Mouse (Mus musculus): ENCODE data around the gene Bcas3.

Gene Bcas3

DNA sequence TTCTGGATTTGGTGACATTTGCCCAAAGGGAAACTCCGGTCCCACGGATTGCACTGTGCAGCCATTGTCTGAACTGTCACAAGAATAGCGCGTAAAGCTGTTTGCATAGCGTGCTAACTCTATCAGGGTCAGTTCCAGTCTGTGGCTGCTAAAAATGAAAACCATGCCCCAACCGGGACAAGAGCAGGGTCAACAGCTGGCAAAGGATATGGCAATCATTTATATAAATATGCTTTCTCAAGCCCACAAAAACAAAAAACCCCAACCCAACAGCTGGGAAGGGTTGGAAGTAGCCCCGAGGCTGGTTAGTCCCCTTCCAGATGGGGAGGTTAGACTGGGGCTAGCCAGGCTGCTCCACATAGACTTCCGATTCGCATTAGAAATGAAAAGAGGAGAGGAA lies 314.8 kb downstream of the Bcas3 start:
- DNase-seq (ENCODE audit: low spot score in 2 of 2): no peak

DNA sequence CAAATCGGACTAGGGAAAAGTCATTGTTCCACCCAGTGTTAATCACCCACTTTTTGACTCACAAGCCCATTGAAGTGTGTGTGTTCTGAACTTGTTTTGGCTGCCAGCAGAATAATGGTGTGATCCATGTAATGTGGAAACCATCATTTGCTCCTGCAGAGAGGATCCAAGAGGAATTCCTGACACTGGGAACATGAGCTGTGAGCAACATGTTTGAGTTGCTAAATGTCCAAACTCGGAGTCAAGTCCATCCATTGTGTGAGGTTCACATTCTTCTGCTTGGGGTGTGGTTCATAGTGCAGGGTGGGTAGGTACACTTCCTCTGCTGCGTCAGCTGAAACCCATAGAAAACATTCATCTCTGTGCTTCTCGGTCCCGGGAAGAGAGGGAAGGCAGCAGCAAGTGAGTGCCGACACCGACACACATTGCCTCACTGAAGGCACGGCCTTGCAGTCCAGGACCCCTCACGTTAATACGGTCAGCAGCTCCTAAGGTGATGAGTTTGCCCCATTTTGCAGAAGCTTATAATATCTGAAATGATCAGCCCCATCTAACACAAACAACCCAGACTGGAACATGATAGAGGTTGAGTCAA lies 320.0 kb downstream of the Bcas3 start:
- no peak for DNase-seq (ENCODE audit: low spot score in 2 of 2)

DNA sequence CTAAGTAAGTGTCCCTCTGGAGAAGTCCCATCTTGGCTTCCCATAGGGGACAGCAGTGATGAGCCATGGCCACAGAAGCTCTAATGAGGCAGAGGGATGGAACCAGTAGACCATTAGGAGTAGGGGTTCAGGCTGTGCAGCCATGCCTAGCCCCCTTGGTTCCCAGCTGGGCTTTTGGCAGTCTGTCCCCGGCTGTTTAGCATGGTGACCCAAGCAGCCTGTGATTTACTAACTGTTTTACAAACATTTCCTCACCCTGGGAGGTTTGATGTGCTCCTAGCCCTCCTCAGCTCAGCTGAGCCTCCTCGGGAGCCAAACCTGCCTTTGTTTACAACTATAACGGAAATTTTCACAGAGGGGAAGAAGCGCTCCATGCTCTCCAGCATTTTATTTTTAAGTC lies 322.3 kb downstream of the Bcas3 start:
- no peak for DNase-seq (ENCODE audit: low spot score in 2 of 2)

DNA sequence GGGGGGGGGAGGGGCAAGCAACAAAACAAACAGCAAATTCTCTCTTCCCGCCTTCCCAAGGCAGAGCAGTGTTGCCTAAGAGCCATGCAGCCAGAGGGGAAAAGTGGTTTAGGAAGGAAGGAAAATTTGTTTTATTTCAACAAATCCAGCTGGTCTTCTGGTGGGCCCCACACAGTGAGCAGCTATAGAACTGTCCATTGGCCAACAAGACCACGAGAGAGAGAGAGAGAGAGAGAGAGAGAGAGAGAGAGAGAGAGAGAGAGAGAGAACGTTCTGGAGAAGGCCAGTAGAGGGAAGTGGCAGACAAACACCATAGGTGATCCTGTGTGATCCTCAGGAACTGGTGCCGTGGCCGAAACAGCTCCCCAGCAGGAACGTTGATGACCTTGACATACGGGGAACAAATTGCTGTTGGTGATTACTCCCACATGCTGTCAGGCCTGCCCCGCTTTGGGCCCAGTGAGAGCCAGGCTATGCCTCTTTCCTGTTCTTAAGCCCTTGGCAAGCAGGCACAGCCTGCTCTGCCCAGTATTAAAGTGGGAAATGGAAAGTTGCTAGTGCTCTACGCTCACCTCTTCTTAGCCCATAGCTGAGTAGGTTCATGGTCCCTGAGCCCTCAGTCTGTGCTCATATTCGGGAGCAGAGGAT lies 323.5 kb downstream of the Bcas3 start:
- no peak for DNase-seq (ENCODE audit: low spot score in 2 of 2)

DNA sequence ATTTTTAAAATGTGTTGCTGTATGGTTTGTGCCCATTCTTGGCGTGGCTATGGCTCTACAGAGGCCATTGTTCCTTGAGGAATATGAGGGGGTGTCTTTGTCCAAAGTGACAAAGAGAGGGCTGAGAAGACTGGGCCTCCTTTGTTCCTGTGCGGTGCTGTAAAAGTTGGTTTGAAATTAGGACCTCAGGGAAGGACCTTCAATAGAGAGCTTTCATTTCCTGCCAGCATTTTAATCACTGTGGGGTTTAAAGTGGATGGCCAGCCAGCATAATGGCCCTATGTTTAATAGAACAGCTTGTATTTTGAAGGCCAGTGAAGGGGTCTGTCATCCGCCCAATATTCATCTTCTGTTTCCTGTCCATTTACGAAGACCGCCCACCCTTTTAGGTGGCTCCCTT lies 325.7 kb downstream of the Bcas3 start:
- DNase-seq (ENCODE audit: low spot score in 2 of 2): no peak

DNA sequence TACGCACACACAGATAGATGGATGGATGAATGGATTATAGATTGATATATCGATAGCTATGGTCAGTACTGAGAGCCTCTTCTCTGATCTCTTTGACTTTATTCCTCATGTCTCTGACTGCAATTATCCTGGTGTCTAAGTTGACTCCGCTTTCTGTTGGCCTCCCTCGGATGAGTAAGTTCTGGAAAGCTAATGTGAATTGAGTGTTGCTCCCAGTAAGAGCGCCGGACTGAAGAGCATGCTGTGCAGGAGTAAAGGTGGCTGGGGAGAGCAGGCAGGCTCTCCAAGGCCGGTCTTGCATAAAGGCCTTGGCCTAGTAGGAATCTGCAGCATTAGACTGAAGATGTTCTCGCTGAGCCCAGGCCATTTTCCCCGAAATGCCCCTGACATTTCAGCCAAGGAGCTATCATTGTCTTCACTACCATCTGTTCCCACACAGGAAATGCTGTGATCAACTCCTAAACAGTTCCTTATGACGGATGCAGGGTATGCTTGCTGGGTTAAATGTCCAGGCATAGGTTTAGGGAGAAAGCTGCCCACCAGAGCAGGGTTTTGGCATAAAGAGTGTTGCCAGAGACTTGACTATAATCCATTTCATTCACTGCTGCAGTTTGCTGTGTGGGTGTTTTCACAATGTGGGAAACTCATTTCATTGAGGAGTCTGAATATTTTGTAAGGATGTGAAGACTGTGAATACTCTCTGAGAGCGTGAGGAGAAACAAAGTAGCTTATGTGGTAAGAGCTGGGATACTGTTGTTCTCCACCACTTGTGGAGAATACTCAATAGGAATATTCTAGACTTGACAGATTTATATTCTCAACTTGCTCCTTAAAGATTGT lies 328.8 kb downstream of the Bcas3 start:
- DNase-seq (ENCODE audit: low spot score in 2 of 2): no peak

DNA sequence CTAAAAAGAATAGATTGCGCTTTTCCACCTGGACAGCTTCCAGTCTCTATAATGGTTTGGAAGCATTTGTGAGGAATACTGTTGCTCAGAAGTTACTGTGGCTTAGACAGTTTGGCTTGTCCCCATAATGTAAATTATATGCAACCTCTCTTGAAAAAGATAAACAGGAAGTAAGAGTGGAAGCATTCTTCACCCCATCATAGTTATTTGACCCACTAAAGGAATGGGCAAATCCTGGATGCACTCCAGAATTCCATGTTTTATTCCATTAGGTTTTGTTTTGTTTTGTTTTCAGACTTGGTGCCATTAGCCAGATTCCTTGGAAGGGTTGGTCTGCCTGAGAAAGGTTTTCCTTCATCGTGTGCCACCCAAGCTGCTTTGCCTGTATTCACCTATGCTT lies 332.0 kb downstream of the Bcas3 start:
- no peak for DNase-seq (ENCODE audit: low spot score in 2 of 2)

DNA sequence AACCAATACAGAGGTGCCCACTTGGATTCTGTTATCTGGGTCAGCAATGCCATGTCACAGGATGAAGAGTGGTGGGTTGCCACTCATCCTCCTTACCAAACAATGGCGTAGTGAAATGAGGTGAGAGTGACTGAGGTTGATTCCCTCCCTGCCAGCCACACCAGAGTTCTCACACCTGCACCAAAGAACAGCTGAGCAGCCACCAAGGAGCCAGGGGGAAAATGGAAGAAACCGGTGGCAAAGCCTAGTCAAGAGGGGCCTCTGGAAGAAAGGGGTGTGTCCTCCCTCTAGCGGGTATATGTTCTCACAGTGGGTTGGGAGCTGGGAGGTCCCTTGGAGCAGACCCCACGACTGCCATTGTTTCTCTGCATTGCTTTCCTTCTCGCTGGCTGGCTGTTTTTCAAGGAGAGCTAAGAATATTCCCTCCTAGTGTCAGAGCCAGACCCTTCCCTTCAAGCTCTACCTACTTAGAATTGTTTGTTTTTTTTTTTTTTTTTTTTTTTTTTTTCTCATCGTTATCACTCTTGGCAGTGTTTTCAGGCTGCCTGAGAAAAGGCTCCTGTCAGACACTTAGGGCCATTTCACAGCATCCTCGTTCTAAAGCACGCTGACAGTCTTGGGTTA lies 335.0 kb downstream of the Bcas3 start:
- DNase-seq (ENCODE audit: low spot score in 2 of 2): no peak

DNA sequence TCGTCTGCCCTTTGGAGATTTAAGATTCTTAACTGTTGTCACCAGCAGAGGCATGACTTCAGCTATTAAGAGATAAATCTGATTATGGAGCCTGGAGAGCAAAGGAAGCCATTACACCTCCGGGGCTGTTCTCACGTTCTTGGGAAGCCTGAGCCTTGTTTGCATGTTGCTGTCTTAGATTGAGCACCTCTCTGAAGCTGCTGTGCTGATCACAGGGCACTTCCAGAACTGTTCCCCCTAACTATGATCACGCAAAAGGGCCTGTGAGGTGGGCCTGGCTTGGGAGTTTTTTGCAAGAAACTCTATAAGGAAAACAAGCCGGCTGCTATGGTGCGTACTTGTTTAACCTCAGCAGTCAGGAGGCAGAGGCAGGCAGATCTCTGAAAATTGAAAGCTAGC lies 335.5 kb downstream of the Bcas3 start:
- no peak for DNase-seq (ENCODE audit: low spot score in 2 of 2)

DNA sequence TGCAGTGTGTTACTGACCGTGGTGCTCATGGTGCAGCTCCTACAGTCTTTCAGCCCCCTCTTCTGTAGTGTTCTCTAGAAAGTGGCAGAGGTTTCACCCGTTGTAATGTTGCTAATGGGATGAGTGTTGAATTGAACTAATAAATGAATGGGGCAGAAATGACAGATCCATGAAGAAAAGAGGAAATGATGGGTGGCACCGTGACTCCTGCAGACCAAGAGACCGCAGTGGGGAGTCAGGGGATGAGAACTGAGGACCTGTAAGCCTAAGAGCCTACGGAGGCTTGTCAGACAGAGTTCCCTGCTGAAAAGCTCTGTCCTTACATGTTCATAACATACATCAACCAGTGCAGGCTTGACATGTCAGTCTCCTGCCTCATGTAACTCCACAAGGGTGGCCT lies 336.3 kb downstream of the Bcas3 start:
- no peak for DNase-seq (ENCODE audit: low spot score in 2 of 2)

DNA sequence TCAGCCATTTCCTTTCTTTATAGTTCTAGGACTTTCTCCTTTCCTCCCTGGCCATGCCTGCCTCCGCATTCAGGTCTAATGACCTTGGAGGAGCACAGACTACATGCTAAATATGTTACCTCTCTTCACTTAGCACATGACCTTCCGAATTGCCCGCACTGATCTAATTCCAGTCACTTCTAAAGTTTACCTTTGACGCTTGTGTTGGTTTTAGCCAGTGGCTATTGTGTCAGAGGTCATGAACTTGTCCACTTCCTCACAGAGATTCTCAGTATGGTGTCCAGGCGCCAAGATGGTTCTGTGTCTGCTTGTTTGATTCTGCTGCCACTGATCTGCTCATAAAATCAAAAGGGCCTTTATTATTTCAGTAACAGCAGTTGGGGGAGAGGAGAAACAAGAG lies 338.3 kb downstream of the Bcas3 start:
- DNase-seq (ENCODE audit: low spot score in 2 of 2): no peak

DNA sequence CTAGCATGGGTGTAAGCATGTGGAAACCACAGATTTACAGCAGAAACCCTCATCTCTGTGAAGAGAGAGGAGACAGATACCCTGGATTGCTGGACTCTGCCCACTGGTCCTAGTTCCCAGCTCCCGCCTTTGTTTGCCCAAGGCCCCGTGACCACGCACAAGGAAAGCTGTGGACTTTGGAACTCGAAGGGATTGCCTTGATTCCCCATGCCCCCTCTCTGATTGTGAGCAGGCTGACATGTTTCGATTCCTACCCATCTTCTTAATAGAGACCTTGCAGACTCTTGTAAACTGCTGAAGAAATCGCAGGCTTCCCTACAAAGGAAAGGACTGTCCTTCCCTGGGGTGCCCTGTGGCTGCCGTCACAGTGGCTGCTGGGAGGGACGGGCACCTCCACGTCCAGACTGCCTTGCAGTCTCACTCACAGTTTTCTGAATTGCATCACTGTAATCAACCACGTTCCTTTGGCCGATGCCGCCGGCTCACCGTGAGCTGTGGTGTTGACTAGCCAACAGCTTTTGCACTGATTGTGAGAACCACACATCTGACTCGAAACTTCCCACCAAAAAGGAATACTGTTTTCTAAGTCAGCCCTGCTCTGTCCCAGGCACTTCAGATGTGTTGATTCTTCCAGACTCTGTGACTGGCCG lies 342.8 kb downstream of the Bcas3 start:
- no peak for DNase-seq (ENCODE audit: low spot score in 2 of 2)

DNA sequence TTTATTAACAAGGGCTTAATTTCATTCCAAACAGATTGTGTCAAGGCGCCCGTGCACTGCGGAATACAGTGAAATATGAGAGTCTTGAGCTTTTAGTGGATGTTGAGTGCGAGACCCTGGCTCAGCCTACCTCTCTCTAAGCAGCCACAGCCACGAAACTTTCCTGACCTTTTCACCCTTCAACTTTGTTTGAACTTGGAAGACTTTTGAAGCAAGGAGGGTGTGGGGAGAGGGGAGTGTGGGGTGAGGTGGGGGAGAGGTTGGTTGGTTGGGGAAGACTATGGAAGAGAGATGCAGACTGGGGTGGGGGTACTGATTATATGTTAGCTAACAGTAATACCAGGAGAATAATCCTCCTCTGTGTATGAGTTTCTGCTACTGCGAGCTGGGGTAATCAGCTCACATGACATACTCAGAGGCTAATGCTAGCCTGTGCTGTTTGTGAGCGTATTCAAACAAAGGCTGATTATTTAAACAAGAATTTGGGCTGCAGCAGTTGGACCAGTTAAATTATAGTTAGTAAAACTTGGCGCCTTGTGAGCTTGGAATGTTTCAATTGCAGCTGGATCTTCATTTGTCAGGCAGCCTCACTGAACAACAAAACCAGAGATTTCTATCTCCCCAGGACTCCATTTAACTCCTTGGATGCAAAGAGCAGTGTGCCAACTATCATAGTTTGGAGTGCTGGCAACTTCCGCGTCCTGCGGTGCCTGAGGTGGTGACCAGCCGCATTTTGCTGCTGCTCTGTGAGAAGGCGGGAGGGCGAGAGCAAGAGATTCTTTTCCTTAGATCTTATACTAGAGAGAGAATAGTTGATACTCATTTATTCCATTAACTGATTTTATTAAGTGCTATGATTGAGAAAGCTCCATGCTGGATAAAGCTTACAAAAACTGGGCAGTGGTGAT lies 343.8 kb downstream of the Bcas3 start:
- no peak for DNase-seq (ENCODE audit: low spot score in 2 of 2)

DNA sequence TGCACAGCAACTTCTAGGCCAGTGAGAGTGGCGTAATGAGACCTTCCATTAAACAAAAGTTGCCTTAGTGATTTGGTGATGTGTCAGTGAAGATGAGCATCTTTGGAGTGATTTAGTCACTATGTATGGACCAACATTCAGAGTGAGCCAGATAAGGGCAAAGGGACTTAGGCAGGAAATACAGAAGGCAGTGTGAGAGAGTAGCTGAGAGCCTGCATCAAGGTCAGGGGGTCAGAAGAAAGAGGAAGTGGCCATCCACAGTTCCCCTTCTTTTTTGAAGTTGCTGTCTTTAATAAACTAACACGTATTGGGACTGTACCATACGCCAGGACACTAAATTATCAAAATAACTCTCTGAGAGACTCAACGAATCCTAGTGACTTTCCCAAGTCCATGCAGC lies 344.5 kb downstream of the Bcas3 start:
- DNase-seq (ENCODE audit: low spot score in 2 of 2): no peak

DNA sequence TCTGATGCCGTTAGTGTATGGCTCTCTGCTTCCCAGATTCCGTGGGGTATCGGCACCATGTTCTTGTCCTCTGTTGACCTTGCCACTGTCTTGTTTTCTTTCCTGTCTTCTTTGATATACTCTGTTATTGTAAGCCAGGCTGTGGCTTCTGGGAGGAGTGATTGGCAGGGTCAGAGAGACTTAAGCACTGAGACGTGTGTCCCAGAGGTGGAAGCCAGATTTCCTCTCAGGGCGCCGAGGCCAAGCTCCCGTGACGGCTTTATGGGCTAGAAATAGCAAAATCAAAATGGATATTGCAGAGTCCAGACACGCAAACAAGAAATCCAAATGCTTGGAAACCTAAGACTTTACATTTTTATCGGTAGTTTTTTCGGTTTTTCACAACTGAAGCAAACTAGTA lies 345.3 kb downstream of the Bcas3 start:
- no peak for DNase-seq (ENCODE audit: low spot score in 2 of 2)

DNA sequence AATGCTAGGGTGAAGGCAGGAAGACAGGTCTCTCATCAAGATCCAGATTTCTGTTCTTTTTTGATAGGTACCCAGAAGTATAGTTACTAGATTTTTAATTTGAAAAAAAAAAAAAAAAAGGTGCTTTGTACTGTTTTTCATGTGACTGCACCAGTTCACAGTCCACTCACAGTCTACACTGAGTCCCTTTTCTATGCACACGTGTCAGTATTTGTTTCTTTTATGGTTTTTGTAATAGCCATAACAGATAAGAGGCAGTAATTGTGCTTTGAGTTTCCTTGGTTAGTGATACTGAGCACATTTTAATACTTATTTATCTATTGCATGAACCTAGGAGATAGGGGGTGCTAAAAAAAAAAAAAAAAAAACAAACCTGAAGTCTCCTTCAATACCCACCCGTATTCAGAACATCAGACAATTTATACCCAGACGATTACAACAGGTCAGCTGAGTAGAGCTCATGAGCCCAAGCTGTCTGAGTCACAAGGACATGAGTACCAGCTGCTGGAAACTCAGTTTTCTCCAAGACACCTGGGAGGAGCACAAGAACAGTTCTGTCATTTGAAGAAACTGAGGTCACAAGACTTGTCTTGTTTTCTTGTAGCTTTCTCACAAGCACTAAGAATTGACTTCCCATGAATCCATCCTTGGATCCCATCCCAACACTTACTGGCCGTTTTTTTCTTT lies 351.2 kb downstream of the Bcas3 start:
- no peak for DNase-seq (ENCODE audit: low spot score in 2 of 2)

DNA sequence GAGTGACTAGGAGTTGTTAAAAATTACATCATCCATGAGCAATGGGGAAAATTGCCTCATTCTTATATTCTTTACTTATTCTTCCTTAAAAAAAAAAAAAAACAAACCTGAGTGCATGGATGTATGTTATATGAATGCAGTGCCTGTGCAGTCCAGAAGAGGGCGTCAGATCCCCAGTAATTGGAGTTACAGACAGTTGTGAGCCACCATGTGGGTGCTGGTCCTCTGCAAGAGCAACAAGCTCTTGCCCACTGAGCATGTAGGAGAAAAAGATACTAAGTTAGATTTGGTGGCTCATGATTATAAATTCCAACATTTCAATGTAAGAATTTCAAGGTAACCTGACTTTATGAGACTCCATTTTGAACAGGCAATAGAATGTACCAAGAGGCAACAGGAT lies 353.7 kb downstream of the Bcas3 start:
- DNase-seq (ENCODE audit: low spot score in 2 of 2): no peak

DNA sequence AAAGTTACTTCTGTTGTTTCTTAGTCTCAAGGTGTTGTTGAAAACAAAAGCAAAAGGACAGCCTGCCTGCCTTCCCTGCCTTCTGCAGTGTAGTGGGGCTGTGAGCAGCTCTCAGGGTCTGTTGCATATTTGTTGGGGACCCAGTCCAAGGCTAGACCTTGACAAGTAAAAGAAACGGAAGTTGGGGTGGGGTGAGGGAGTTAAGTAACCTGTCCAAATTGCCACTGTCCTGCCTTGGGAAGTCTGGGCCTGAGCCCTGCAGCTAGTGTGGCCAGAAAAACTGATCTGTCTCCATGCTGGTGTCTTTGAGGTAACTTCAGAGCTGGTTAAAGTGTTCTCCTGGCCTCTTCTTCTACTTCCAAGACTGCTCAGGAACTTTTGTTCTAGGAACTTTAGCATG lies 354.5 kb downstream of the Bcas3 start:
- no peak for DNase-seq (ENCODE audit: low spot score in 2 of 2)

DNA sequence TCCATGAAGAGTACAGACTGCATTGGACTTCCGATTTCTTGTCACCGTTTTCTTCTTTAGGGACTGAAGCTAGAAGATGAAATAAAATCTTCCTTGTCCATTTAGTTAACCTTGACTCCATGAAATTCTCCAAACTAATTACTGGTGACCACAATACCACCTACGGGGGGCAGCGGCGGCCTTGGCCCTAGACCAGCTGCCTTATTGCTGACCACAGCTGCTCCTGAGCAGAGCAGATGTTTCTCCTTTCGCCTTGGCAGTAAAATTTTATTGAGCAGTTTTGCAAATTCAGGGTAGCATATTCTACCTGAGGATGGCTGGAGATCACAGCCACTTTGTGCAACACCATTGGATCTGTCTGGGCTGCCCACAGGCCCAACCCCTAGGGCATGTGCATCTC lies 356.2 kb downstream of the Bcas3 start:
- DNase-seq (ENCODE audit: low spot score in 2 of 2): no peak

DNA sequence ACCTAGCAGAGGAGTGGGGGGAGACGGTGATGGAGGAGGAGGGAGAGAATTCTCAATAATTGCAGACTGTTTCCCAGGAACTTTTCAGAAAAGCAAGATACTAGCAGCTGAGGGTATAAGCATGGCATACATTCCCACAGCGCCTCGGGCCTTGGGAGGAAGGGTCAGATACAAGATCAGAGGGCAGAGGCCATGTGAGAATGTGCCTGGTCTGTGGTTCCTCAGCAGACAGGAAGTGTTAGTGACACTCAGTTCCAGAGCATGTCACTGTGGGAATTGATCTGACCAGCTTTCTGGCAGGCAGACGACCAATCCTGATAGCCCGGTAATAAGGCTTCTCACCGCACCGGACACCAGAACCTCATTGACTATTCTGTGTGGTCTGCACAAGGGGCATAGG lies 357.2 kb downstream of the Bcas3 start:
- DNase-seq (ENCODE audit: low spot score in 2 of 2): no peak
